Mouse (Mus musculus): ENCODE measurements around the gene Rnf41.
A peak's percentile ranks its signal among the peaks of the same experiment; 100 is the strongest.

- peak in 1 of 2 experiments; percentile 31; a peak in 2 of 4 replicates for TF ChIP-seq POLR2A (IDR thresholded peaks at IDR 0.05; ENCODE audit: control insufficient read depth in 1 of 2, insufficient read depth in 1 of 2, low read depth in 1 of 2, low read length in 2 of 2, poor library complexity in 1 of 2)
- peak; percentile 83 for TF ChIP-seq SIN3A (IDR thresholded peaks at IDR 0.05; ENCODE audit: low read length)
- TF ChIP-seq UBTF (IDR thresholded peaks at IDR 0.05; ENCODE audit: borderline replicate concordance, insufficient read depth, low read depth, low read length): no peak
- no peak for TF ChIP-seq CTCF (IDR thresholded peaks at IDR 0.05 in 2 of 3, conservative IDR thresholded peaks at IDR 0.05 in 1 of 3; ENCODE audit: control insufficient read depth in 1 of 3, insufficient read depth in 1 of 3, low read depth in 2 of 3, low read length in 3 of 3, poor library complexity in 1 of 3, severe bottlenecking in 1 of 3)
- TF ChIP-seq GATA1 (IDR thresholded peaks at IDR 0.05; ENCODE audit: low read depth, low read length): peak; percentile 30; the same call in 1 of the 2 replicates
- no peak for TF ChIP-seq MAFK (IDR thresholded peaks at IDR 0.05; ENCODE audit: borderline replicate concordance, low read depth, low read length)
- no peak for TF ChIP-seq BHLHE40 (IDR thresholded peaks at IDR 0.05; ENCODE audit: borderline replicate concordance, low read depth, low read length)
- TF ChIP-seq ZC3H11A (IDR thresholded peaks at IDR 0.05; ENCODE audit: low read depth, low read length): no peak
- peak; percentile 3; the same call in 1 of the 2 replicates for TF ChIP-seq MAZ (IDR thresholded peaks at IDR 0.05; ENCODE audit: low read depth, low read length)
- TF ChIP-seq CHD1 (IDR thresholded peaks at IDR 0.05; ENCODE audit: low read depth, low read length): peak; percentile 91; the same call in 1 of the 2 replicates
- no peak for TF ChIP-seq EP300 (IDR thresholded peaks at IDR 0.05; ENCODE audit: low read depth in 1 of 2, low read length in 2 of 2)
- TF ChIP-seq MEF2A (IDR thresholded peaks at IDR 0.05; ENCODE audit: extremely low read depth, insufficient replicate concordance, low read depth, low read length, poor library complexity, severe bottlenecking): no peak
Observed at GRCm38 (mm10) chr10:128369218-128369543, 42.3 kb upstream of the Rnf41 start.

Data from MEL (cell line).